Mouse (Mus musculus): ENCODE results near the gene Ptpra. TPM values are rescaled to one million over a fixed set of nuclear protein-coding genes. Genes with fewer than 3 reads are reported as not detected.
"Not testable (repeated sequence)": the region's sequence is repeated elsewhere in the genome, so short reads cannot be mapped to it uniquely, and the experiment has no call there.

Ptpra gene
- polyA plus RNA-seq, 1 experiment from 2014 or later, result 92.2 TPM

- WGBS, result 84% methylated on average over 4 of the region's 4 CpGs
- not testable (repeated sequence) for ATAC-seq (replicated peaks; ENCODE audit: low FRiP score); H3K9ac ChIP-seq; H3K27me3 ChIP-seq; H3K4me2 ChIP-seq; H3K36me3 ChIP-seq; H3K4me3 ChIP-seq (replicated peaks); H3K27ac ChIP-seq; H3K9me3 ChIP-seq (replicated peaks)
- H3K4me1 ChIP-seq, result peaks cover 10% of the 10 kb centered on the region
Observed at GRCm38 (mm10) chr2:130495114-130495513, 45.0 kb downstream of the Ptpra start.

- H3K4me2 ChIP-seq, result no peak overlapping the region
- H3K27me3 ChIP-seq, result no peaks in the 10 kb centered on the region
- no peak overlapping the region for H3K27ac ChIP-seq
- no peak overlapping the region for H3K4me3 ChIP-seq (replicated peaks)
- no peaks in the 10 kb centered on the region for H3K9me3 ChIP-seq (replicated peaks)
- WGBS, result 26% methylated on average over 6 of the region's 6 CpGs
- peaks cover 10% of the 10 kb centered on the region for H3K4me1 ChIP-seq
- 0 out of 2 replicates have a peak, but pooled peaks have one; percentile 15 for ATAC-seq (replicated peaks; ENCODE audit: low FRiP score)
- H3K36me3 ChIP-seq, result no peaks in the 10 kb centered on the region
- no peak overlapping the region for H3K9ac ChIP-seq
Observed at GRCm38 (mm10) chr2:130496037-130496436, 46.0 kb downstream of the Ptpra start.

- no peak for ATAC-seq (replicated peaks; ENCODE audit: low FRiP score)
- no peak overlapping the region for H3K4me2 ChIP-seq
- no peaks in the 10 kb centered on the region for H3K27me3 ChIP-seq
- WGBS, result 75% methylated on average over 4 of the region's 4 CpGs
- H3K9me3 ChIP-seq (replicated peaks), result no peaks in the 10 kb centered on the region
- no peak overlapping the region for H3K4me3 ChIP-seq (replicated peaks)
- H3K4me1 ChIP-seq, result peaks cover 8% of the 10 kb centered on the region
- no peak overlapping the region for H3K27ac ChIP-seq
- no peaks in the 10 kb centered on the region for H3K36me3 ChIP-seq
- H3K9ac ChIP-seq, result no peak overlapping the region
Observed at GRCm38 (mm10) chr2:130496931-130497330, 46.9 kb downstream of the Ptpra start.

GRCm38 (mm10) chr2:130499546-130499945 lies 49.5 kb downstream of the Ptpra start:
- Histone ChIP-seq H3K4me1 (peaks cover 8% of the 10 kb centered on the region), H3K9ac (no peak overlapping the region), H3K27ac (no peak overlapping the region), H3K4me2 (no peak overlapping the region), H3K27me3 (no peaks in the 10 kb centered on the region), H3K9me3 (replicated peaks) (no peaks in the 10 kb centered on the region), H3K4me3 (replicated peaks) (no peak overlapping the region), H3K36me3 (peaks cover 7% of the 10 kb centered on the region)
- 35% methylated on average over 3 of the region's 3 CpGs for WGBS
- no peak for ATAC-seq (replicated peaks; ENCODE audit: low FRiP score)

- 88% methylated on average over 2 of the region's 2 CpGs for WGBS
- no peak overlapping the region for H3K9ac ChIP-seq
- peaks cover 23% of the 10 kb centered on the region for H3K36me3 ChIP-seq
- no peaks in the 10 kb centered on the region for H3K27me3 ChIP-seq
- peaks cover 4% of the 10 kb centered on the region; the same call in 1 of the 2 replicates for H3K4me1 ChIP-seq
- H3K9me3 ChIP-seq (replicated peaks), result no peaks in the 10 kb centered on the region
- no peak overlapping the region for H3K4me2 ChIP-seq
- H3K4me3 ChIP-seq (replicated peaks), result no peak overlapping the region
- no peak overlapping the region for H3K27ac ChIP-seq
- ATAC-seq (replicated peaks; ENCODE audit: low FRiP score), result no peak
Observed at GRCm38 (mm10) chr2:130501556-130501955, 51.5 kb downstream of the Ptpra start.

- WGBS, result 94% methylated on average over 5 of the region's 5 CpGs
- H3K4me2 ChIP-seq; H3K9me3 ChIP-seq (replicated peaks); ATAC-seq (replicated peaks; ENCODE audit: low FRiP score); H3K4me3 ChIP-seq (replicated peaks); H3K9ac ChIP-seq; H3K27me3 ChIP-seq; H3K27ac ChIP-seq; H3K4me1 ChIP-seq: not testable (repeated sequence)
- H3K36me3 ChIP-seq, result peaks cover 41% of the 10 kb centered on the region
Observed at GRCm38 (mm10) chr2:130511616-130512015, 61.5 kb downstream of the Ptpra start.

GRCm38 (mm10) chr2:130513907-130514306 lies 63.8 kb downstream of the Ptpra start:
- WGBS, result 89% methylated on average over 8 of the region's 8 CpGs
- Histone ChIP-seq H3K27ac (no peak overlapping the region), H3K9ac (no peak overlapping the region), H3K9me3 (replicated peaks) (no peaks in the 10 kb centered on the region), H3K36me3 (peaks cover 36% of the 10 kb centered on the region), H3K4me2 (no peak overlapping the region), H3K27me3 (no peaks in the 10 kb centered on the region), H3K4me1 (no peaks in the 10 kb centered on the region), H3K4me3 (replicated peaks) (no peak overlapping the region)
- ATAC-seq (replicated peaks; ENCODE audit: low FRiP score), result no peak

- Histone ChIP-seq H3K9me3 (replicated peaks) (no peaks in the 10 kb centered on the region), H3K27ac (no peak overlapping the region), H3K4me1 (no peaks in the 10 kb centered on the region), H3K9ac (no peak overlapping the region), H3K36me3 (peaks cover 44% of the 10 kb centered on the region), H3K27me3 (no peaks in the 10 kb centered on the region), H3K4me3 (replicated peaks) (no peak overlapping the region), H3K4me2 (no peak overlapping the region)
- no peak for ATAC-seq (replicated peaks; ENCODE audit: low FRiP score)
- WGBS, result 82% methylated on average over 5 of the region's 5 CpGs
Observed at GRCm38 (mm10) chr2:130515791-130516190, 65.7 kb downstream of the Ptpra start.

- Histone ChIP-seq H3K4me3 (replicated peaks) (no peak overlapping the region), H3K4me2 (no peak overlapping the region), H3K9ac (no peak overlapping the region), H3K4me1 (no peaks in the 10 kb centered on the region), H3K36me3 (peaks cover 82% of the 10 kb centered on the region), H3K27me3 (no peaks in the 10 kb centered on the region), H3K9me3 (replicated peaks) (no peaks in the 10 kb centered on the region), H3K27ac (no peak overlapping the region)
- 97% methylated on average over 2 of the region's 2 CpGs for WGBS
- no peak for ATAC-seq (replicated peaks; ENCODE audit: low FRiP score)
Observed at GRCm38 (mm10) chr2:130521927-130522326, 71.8 kb downstream of the Ptpra start.

- H3K9ac ChIP-seq; ATAC-seq (replicated peaks; ENCODE audit: low FRiP score); H3K27ac ChIP-seq; H3K9me3 ChIP-seq (replicated peaks); H3K4me1 ChIP-seq; H3K27me3 ChIP-seq; H3K4me2 ChIP-seq; H3K4me3 ChIP-seq (replicated peaks): not testable (repeated sequence)
- 71% methylated on average over 4 of the region's 4 CpGs for WGBS
- H3K36me3 ChIP-seq, result peaks cover 84% of the 10 kb centered on the region
Observed at GRCm38 (mm10) chr2:130525480-130525879, 75.4 kb downstream of the Ptpra start.

- H3K4me3 ChIP-seq (replicated peaks), result no peak overlapping the region
- H3K36me3 ChIP-seq, result peaks cover 80% of the 10 kb centered on the region
- H3K9ac ChIP-seq, result no peak overlapping the region
- H3K27me3 ChIP-seq, result no peaks in the 10 kb centered on the region
- ATAC-seq (replicated peaks; ENCODE audit: low FRiP score), result no peak
- no peak overlapping the region for H3K27ac ChIP-seq
- no peaks in the 10 kb centered on the region for H3K9me3 ChIP-seq (replicated peaks)
- no peaks in the 10 kb centered on the region for H3K4me1 ChIP-seq
- H3K4me2 ChIP-seq, result no peak overlapping the region
- 82% methylated on average over 6 of the region's 6 CpGs for WGBS
Observed at GRCm38 (mm10) chr2:130528457-130528856, 78.4 kb downstream of the Ptpra start.

- Histone ChIP-seq H3K9ac (no peak overlapping the region), H3K36me3 (peaks cover 80% of the 10 kb centered on the region), H3K9me3 (replicated peaks) (no peaks in the 10 kb centered on the region), H3K4me2 (no peak overlapping the region), H3K27ac (no peak overlapping the region), H3K4me1 (no peaks in the 10 kb centered on the region), H3K27me3 (no peaks in the 10 kb centered on the region), H3K4me3 (replicated peaks) (no peak overlapping the region)
- WGBS, result 90% methylated on average over 2 of the region's 2 CpGs
- ATAC-seq (replicated peaks; ENCODE audit: low FRiP score), result no peak
Observed at GRCm38 (mm10) chr2:130529290-130529689, 79.2 kb downstream of the Ptpra start.

- Histone ChIP-seq H3K9ac (no peak overlapping the region), H3K9me3 (replicated peaks) (no peaks in the 10 kb centered on the region), H3K4me1 (no peaks in the 10 kb centered on the region), H3K27ac (no peak overlapping the region), H3K36me3 (peaks cover 81% of the 10 kb centered on the region), H3K27me3 (no peaks in the 10 kb centered on the region), H3K4me2 (no peak overlapping the region), H3K4me3 (replicated peaks) (no peak overlapping the region)
- ATAC-seq (replicated peaks; ENCODE audit: low FRiP score), result no peak
- 94% methylated on average over 7 of the region's 7 CpGs for WGBS
Observed at GRCm38 (mm10) chr2:130529925-130530324, 79.8 kb downstream of the Ptpra start.
